Mouse (Mus musculus) thymus, postnatal 36 days (tissue): ENCODE results near the gene Asic1.
A peak's percentile ranks its signal among the peaks of the same experiment; 100 is the strongest.
"Not testable (repeated sequence)": the region's sequence is repeated elsewhere in the genome, so short reads cannot be mapped to it uniquely, and the experiment has no call there.

ENCODE experiments used
- DNase-seq, 2 experiments: peaks; one replicate each; pipeline ENCODE4 v3.0.0; 2022; ENCODE audit warnings: mixed read lengths in 2 of 2

The Asic1 gene

GRCm38 (mm10) chr15:99723120-99723514 is 52.9 kb downstream of the Asic1 start:
- no peak for DNase-seq

- peak in 1 of 2 experiments; percentile 17 for DNase-seq
Observed at GRCm38 (mm10) chr15:99723515-99724291, 53.5 kb downstream of the Asic1 start.

GRCm38 (mm10) chr15:99724292-99725021 is 54.3 kb downstream of the Asic1 start:
- peak; percentile 42 to 55 for DNase-seq

- DNase-seq = peak; percentile 88 to 92
Observed at GRCm38 (mm10) chr15:99725341-99726155, 55.4 kb downstream of the Asic1 start, which contains the start of gene Cox14. TSS of gene Cox14 (plus strand) at chr15:99725618.

GRCm38 (mm10) chr15:99726549-99726948 is 56.4 kb downstream of the Asic1 start:
- DNase-seq = no peak

- DNase-seq = not testable (repeated sequence)
Observed at GRCm38 (mm10) chr15:99727039-99727438, 56.9 kb downstream of the Asic1 start.

- DNase-seq = no peak
Observed at GRCm38 (mm10) chr15:99727525-99727924, 57.4 kb downstream of the Asic1 start.

- DNase-seq = no peak
Observed at GRCm38 (mm10) chr15:99728211-99728610, 58.0 kb downstream of the Asic1 start.

GRCm38 (mm10) chr15:99729056-99729783 is 59.1 kb downstream of the Asic1 start:
- peak in 1 of 2 experiments; percentile 27 for DNase-seq

- no peak for DNase-seq
Observed at GRCm38 (mm10) chr15:99731167-99731566, 61.0 kb downstream of the Asic1 start.

- DNase-seq = no peak
Observed at GRCm38 (mm10) chr15:99731678-99732077, 61.5 kb downstream of the Asic1 start.

GRCm38 (mm10) chr15:99733186-99733585 is 63.0 kb downstream of the Asic1 start:
- no peak for DNase-seq

- DNase-seq = peak; percentile 96 to 100
Observed at GRCm38 (mm10) chr15:99735631-99736030, 65.5 kb downstream of the Asic1 start.

GRCm38 (mm10) chr15:99736675-99737074 is 66.5 kb downstream of the Asic1 start:
- no peak for DNase-seq

- no peak for DNase-seq
Observed at GRCm38 (mm10) chr15:99740229-99740628, 70.1 kb downstream of the Asic1 start.
